Mouse (Mus musculus): ENCODE results near the gene Gpi1. TPM values are rescaled to one million over a fixed set of nuclear protein-coding genes. Genes with fewer than 3 reads are reported as not detected.
"Not testable (repeated sequence)": the region's sequence is repeated elsewhere in the genome, so short reads cannot be mapped to it uniquely, and the experiment has no call there.

Gene Gpi1
- polyA plus RNA-seq, 1 experiment from 2014 or later, result 199 TPM

DNA sequence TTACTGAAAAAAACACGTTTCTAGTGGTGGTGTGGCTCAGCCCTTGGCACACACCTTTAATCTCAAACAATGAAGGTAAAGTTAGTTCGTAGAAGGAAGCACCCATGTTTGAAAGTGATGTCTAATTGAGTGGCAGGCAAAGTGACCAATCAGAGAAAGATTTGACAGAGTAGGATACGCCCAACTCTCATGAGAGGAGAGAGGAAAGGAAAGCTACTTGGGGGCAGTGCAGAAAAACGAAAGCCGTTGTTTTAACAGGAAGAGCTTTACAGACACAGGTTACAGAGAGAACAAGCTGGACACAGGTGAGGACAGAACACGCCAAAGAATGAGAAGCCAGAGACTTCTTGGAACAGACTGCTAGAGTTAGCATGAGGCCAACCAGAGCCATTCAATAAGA lies 23.8 kb downstream of the Gpi1 start:
- ATAC-seq (no peak), DNase-seq (ENCODE audit: low spot score) (no peak)
- Histone ChIP-seq H3K4me3 (ENCODE audit: low read depth, low read length) (no peak overlapping the region), H3K27ac (ENCODE audit: low read depth, low read length) (no peak overlapping the region), H3K9me3 (replicated peaks; ENCODE audit: control insufficient read depth, low read length) (no peaks in the 10 kb centered on the region), H3K9ac (ENCODE audit: low read length) (no peak overlapping the region), H3K4me1 (ENCODE audit: control insufficient read depth, insufficient read depth, low read length) (no peaks in the 10 kb centered on the region), H3K27me3 (replicated peaks; ENCODE audit: control insufficient read depth, insufficient read depth, low read length) (no peaks in the 10 kb centered on the region), H3K4me2 (ENCODE audit: low read length) (no peak overlapping the region), H3K36me3 (ENCODE audit: control insufficient read depth, insufficient read depth, low read length) (peaks cover 99% of the 10 kb centered on the region)
- 94% methylated on average over 6 of the region's 6 CpGs for WGBS

DNA sequence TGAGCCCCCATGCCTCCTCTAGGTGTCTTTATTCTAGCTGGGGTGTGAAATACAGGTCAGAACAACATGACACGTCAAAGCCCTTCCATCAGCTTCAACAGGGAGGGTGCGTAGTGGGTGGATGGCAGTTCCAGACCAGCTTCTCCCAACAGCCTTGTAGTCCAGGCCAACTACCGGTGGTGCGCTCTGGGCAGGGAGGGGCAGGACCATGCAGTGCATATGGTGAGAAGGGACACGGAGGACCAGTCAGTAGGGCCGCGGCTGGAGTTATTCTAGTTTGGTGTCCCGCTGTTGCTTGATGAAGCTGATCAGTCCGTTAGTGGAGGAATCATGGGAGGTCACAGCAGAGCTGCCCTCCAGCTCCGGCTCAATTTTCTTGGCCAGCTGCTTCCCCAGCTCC lies 28.0 kb downstream of the Gpi1 start:
- not testable (repeated sequence) for H3K27ac ChIP-seq (ENCODE audit: low read depth, low read length); H3K4me2 ChIP-seq (ENCODE audit: low read length); H3K9ac ChIP-seq (ENCODE audit: low read length); DNase-seq (ENCODE audit: low spot score); ATAC-seq; H3K9me3 ChIP-seq (replicated peaks; ENCODE audit: control insufficient read depth, low read length); H3K27me3 ChIP-seq (replicated peaks; ENCODE audit: control insufficient read depth, insufficient read depth, low read length); H3K4me1 ChIP-seq (ENCODE audit: control insufficient read depth, insufficient read depth, low read length); H3K4me3 ChIP-seq (ENCODE audit: low read depth, low read length)
- H3K36me3 ChIP-seq (ENCODE audit: control insufficient read depth, insufficient read depth, low read length), result peaks cover 62% of the 10 kb centered on the region
- WGBS, result 96% methylated on average over 10 of the region's 10 CpGs

GRCm38 (mm10) chr7:34200829-34201228 lies 29.3 kb downstream of the Gpi1 start:
- H3K27me3 ChIP-seq (replicated peaks; ENCODE audit: control insufficient read depth, insufficient read depth, low read length), result no peaks in the 10 kb centered on the region
- H3K27ac ChIP-seq (ENCODE audit: low read depth, low read length), result no peak overlapping the region
- ATAC-seq (no peak), DNase-seq (ENCODE audit: low spot score) (no peak)
- peaks cover 49% of the 10 kb centered on the region for H3K36me3 ChIP-seq (ENCODE audit: control insufficient read depth, insufficient read depth, low read length)
- H3K9ac ChIP-seq (ENCODE audit: low read length), result no peak overlapping the region
- 91% methylated on average over 2 of the region's 2 CpGs for WGBS
- H3K9me3 ChIP-seq (replicated peaks; ENCODE audit: control insufficient read depth, low read length), result no peaks in the 10 kb centered on the region
- no peak overlapping the region for H3K4me3 ChIP-seq (ENCODE audit: low read depth, low read length)
- H3K4me2 ChIP-seq (ENCODE audit: low read length), result no peak overlapping the region
- H3K4me1 ChIP-seq (ENCODE audit: control insufficient read depth, insufficient read depth, low read length), result no peaks in the 10 kb centered on the region; the same call in 1 of the 2 replicates

- WGBS, result 51% methylated on average over 3 of the region's 3 CpGs
- Histone ChIP-seq H3K9me3 (replicated peaks; ENCODE audit: control insufficient read depth, low read length) (no peaks in the 10 kb centered on the region), H3K4me3 (ENCODE audit: low read depth, low read length) (no peak overlapping the region), H3K9ac (ENCODE audit: low read length) (no peak overlapping the region), H3K36me3 (ENCODE audit: control insufficient read depth, insufficient read depth, low read length) (peaks cover 25% of the 10 kb centered on the region), H3K27ac (ENCODE audit: low read depth, low read length) (no peak overlapping the region), H3K4me2 (ENCODE audit: low read length) (no peak overlapping the region), H3K27me3 (replicated peaks; ENCODE audit: control insufficient read depth, insufficient read depth, low read length) (no peaks in the 10 kb centered on the region), H3K4me1 (ENCODE audit: control insufficient read depth, insufficient read depth, low read length) (peaks cover 4% of the 10 kb centered on the region)
- ATAC-seq (no peak), DNase-seq (ENCODE audit: low spot score) (peak; percentile 13)
These were observed 31.8 kb downstream of the Gpi1 start for GRCm38 (mm10) chr7:34198346-34198745.

DNA sequence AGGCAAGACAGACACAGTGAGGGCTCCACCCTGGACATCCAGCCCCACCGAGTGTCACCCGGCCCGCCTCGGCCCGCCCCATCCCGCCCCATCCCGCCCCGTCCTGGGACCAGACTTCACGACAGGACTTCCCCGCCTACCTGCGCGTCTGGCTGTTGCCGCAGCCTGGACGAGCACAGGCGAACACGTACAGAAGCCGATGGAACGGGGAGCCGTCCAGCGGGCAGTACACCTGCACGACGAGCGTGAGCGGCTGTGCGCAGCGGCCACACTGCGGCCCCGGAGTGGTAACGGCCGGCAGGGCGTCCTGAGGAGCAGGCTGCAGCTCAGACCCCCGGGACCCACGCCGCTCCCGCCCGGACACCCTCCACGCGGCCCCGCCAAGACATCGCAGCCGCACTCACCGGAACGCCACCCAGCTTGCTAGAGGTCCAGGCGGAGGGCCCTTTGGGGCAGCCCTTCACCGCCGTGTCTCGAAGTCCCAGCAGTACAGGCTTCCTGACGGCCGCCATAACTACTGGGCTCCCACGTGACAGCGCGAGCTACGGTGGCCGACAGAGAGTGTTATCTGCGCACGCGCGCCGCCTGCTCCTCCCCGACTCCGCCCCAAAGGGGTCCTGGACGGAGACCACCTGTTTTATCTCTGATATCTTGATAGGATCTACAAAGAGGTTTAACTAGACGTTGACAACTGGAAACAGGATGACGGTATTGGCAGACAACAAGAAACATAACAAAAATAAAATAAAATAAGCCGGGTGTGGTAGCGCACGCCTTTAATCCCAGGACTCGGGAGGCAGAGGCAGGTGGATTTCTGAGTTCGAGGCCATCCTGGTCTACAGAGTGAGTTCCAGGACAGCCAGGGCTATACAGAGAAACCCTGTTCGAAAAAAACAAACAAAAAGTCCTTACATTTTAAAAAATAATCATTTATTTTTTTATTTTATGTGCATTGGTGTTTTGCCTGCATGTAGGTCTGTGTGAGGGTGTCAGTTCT lies 33.7 kb downstream of the Gpi1 start, which contains the start of gene Pdcd2l:
Gene Pdcd2l (minus strand): TSS at position 530 of the 997 bp plus-strand sequence.
- no peaks in the 10 kb centered on the region for H3K27me3 ChIP-seq (replicated peaks; ENCODE audit: control insufficient read depth, insufficient read depth, low read length)
- H3K27ac ChIP-seq (ENCODE audit: low read depth, low read length), result peak within 1 kb of the TSS; percentile 4; the same call in 1 of the 2 replicates
- H3K4me2 ChIP-seq (ENCODE audit: low read length), result peak within 1 kb of the TSS; percentile 86
- peaks cover 4% of the 10 kb centered on the region for H3K4me1 ChIP-seq (ENCODE audit: control insufficient read depth, insufficient read depth, low read length)
- DNase-seq (ENCODE audit: low spot score), result peak; percentile 95
- 3% methylated on average over 70 of the region's 70 CpGs for WGBS
- ATAC-seq, result peak; percentile 96
- no peaks in the 10 kb centered on the region for H3K9me3 ChIP-seq (replicated peaks; ENCODE audit: control insufficient read depth, low read length)
- H3K36me3 ChIP-seq (ENCODE audit: control insufficient read depth, insufficient read depth, low read length), result peaks cover 20% of the 10 kb centered on the region
- H3K9ac ChIP-seq (ENCODE audit: low read length), result peak within 1 kb of the TSS; percentile 95
- H3K4me3 ChIP-seq (ENCODE audit: low read depth, low read length), result peak within 1 kb of the TSS; percentile 98

- peak overlapping the region; percentile 98 for H3K4me3 ChIP-seq (ENCODE audit: low read depth, low read length)
- H3K27me3 ChIP-seq (replicated peaks; ENCODE audit: control insufficient read depth, insufficient read depth, low read length), result no peaks in the 10 kb centered on the region
- peak overlapping the region; percentile 86 for H3K4me2 ChIP-seq (ENCODE audit: low read length)
- ATAC-seq (no peak), DNase-seq (ENCODE audit: low spot score) (peak; percentile 11)
- peaks cover 15% of the 10 kb centered on the region for H3K36me3 ChIP-seq (ENCODE audit: control insufficient read depth, insufficient read depth, low read length)
- WGBS, result 49% methylated on average over 3 of the region's 3 CpGs
- peak overlapping the region; percentile 95 for H3K9ac ChIP-seq (ENCODE audit: low read length)
- no peak overlapping the region for H3K27ac ChIP-seq (ENCODE audit: low read depth, low read length)
- H3K9me3 ChIP-seq (replicated peaks; ENCODE audit: control insufficient read depth, low read length), result no peaks in the 10 kb centered on the region
- H3K4me1 ChIP-seq (ENCODE audit: control insufficient read depth, insufficient read depth, low read length), result peaks cover 4% of the 10 kb centered on the region
These were observed 34.5 kb downstream of the Gpi1 start for GRCm38 (mm10) chr7:34195632-34196031.

DNA sequence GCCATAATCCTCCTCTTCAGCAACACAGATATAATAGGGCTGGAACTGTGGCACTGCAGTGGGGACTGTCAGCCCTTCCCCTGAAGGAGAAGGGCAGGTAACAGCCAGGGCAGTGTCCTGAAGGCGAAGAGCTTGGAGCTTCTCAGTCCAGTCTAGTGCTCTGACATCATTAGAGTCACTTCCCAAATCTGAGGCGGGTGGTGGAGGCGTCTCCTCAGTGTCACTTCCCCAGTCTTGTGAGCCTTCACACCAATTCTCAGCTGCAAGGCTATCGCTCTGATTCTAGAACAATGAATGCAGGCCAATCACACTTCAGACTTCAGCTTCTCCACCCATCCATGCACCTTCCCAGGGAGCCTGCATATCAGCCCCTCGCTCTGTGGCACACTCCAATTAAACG lies 37.3 kb downstream of the Gpi1 start:
- no peaks in the 10 kb centered on the region for H3K27me3 ChIP-seq (replicated peaks; ENCODE audit: control insufficient read depth, insufficient read depth, low read length)
- ATAC-seq (no peak), DNase-seq (ENCODE audit: low spot score) (no peak)
- H3K36me3 ChIP-seq (ENCODE audit: control insufficient read depth, insufficient read depth, low read length), result peaks cover 33% of the 10 kb centered on the region
- no peak overlapping the region for H3K4me3 ChIP-seq (ENCODE audit: low read depth, low read length)
- no peak overlapping the region for H3K27ac ChIP-seq (ENCODE audit: low read depth, low read length)
- peaks cover 4% of the 10 kb centered on the region for H3K4me1 ChIP-seq (ENCODE audit: control insufficient read depth, insufficient read depth, low read length)
- no peak overlapping the region for H3K9ac ChIP-seq (ENCODE audit: low read length)
- WGBS, result 95% methylated on average over 6 of the region's 6 CpGs
- no peak overlapping the region for H3K4me2 ChIP-seq (ENCODE audit: low read length)
- H3K9me3 ChIP-seq (replicated peaks; ENCODE audit: control insufficient read depth, low read length), result no peaks in the 10 kb centered on the region

DNA sequence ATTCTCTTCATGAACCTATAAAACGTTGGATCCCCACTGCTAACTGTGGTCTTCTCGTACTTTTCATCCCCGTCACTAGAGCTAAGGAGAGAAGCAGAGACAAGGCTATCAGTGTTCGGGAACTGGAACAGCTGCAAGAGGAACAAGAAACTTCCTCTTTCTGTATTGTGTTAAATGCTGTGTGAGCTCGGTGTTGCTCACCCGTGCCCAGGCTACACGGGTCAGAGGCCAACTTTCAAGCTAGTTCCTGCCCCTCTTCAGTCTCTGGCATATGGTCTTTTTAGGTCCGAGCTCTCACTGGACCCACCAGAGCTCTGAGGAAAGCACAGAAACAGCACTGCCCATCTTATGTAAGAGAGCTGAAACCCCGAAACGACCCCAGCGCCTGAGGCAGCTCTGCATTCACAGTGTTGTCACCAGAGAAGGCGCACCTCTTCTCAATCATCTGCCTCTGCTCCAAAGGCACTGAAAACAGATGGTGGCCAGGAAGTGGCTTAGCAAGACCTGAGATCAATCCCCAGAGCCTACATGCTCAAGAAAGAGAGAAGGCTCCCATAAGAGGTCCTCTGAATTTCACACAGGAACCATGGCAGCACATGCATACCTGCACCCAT lies 40.7 kb downstream of the Gpi1 start:
- no peak overlapping the region for H3K9ac ChIP-seq (ENCODE audit: low read length)
- H3K27me3 ChIP-seq (replicated peaks; ENCODE audit: control insufficient read depth, insufficient read depth, low read length), result no peaks in the 10 kb centered on the region
- no peak for ATAC-seq
- H3K4me2 ChIP-seq (ENCODE audit: low read length), result no peak overlapping the region
- DNase-seq (ENCODE audit: low spot score), result no peak
- no peak overlapping the region for H3K27ac ChIP-seq (ENCODE audit: low read depth, low read length)
- no peak overlapping the region for H3K4me3 ChIP-seq (ENCODE audit: low read depth, low read length)
- peaks cover 57% of the 10 kb centered on the region for H3K36me3 ChIP-seq (ENCODE audit: control insufficient read depth, insufficient read depth, low read length)
- no peaks in the 10 kb centered on the region for H3K4me1 ChIP-seq (ENCODE audit: control insufficient read depth, insufficient read depth, low read length)
- H3K9me3 ChIP-seq (replicated peaks; ENCODE audit: control insufficient read depth, low read length), result no peaks in the 10 kb centered on the region
- WGBS, result 93% methylated on average over 12 of the region's 12 CpGs

DNA sequence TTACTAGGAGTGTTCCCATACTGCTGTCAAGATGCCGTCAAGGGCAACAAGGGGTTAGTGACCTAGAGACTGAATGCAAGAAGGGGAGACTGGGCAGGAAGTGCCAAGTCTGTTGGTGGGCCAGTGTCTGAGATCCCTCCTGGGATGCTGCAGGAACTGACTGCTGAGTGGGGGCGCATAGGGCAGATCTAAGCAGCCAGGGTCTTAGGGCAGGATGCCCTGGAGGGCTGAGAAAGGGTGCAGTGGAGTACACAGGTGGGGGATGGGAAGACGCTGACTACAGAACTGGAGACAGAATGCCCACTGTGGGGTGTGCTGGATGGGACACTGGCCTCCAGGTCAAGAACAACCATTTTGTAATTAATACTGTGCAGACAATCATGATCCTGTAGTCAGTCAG lies 46.3 kb downstream of the Gpi1 start:
- Histone ChIP-seq H3K4me3 (ENCODE audit: low read depth, low read length) (no peak overlapping the region), H3K9me3 (replicated peaks; ENCODE audit: control insufficient read depth, low read length) (no peaks in the 10 kb centered on the region), H3K4me2 (ENCODE audit: low read length) (no peak overlapping the region), H3K27ac (ENCODE audit: low read depth, low read length) (no peak overlapping the region), H3K9ac (ENCODE audit: low read length) (no peak overlapping the region), H3K36me3 (ENCODE audit: control insufficient read depth, insufficient read depth, low read length) (peaks cover 44% of the 10 kb centered on the region), H3K4me1 (ENCODE audit: control insufficient read depth, insufficient read depth, low read length) (no peaks in the 10 kb centered on the region), H3K27me3 (replicated peaks; ENCODE audit: control insufficient read depth, insufficient read depth, low read length) (no peaks in the 10 kb centered on the region)
- ATAC-seq (no peak), DNase-seq (ENCODE audit: low spot score) (no peak)
- WGBS, result 88% methylated on average over 3 of the region's 3 CpGs

Measured in forebrain, embryonic 14.5 days (tissue).